Mouse (Mus musculus): ENCODE data around the gene Hoxc8. TPM values are rescaled to one million over a fixed set of nuclear protein-coding genes. Genes with fewer than 3 reads are reported as not detected.
A peak's percentile ranks its signal among the peaks of the same experiment; 100 is the strongest.

The Hoxc8 gene
- polyA plus RNA-seq, 1 experiment from 2014 or later, result not detected

- H3K36me3 ChIP-seq (ENCODE audit: control insufficient read depth, insufficient read depth, low read length), result no peaks in the 10 kb centered on the region
- under 1% methylated on average over 13 of the region's 13 CpGs for WGBS
- H3K9me3 ChIP-seq (replicated peaks; ENCODE audit: control insufficient read depth, low read length), result no peaks in the 10 kb centered on the region
- no peak for DNase-seq (ENCODE audit: low spot score)
- 0 out of 2 replicates have a peak, but pooled peaks cover 3% of the 10 kb centered on the region for H3K4me1 ChIP-seq (ENCODE audit: control insufficient read depth, insufficient read depth, low read length)
- no peak overlapping the region for H3K4me2 ChIP-seq (ENCODE audit: low read length)
- no peak overlapping the region for H3K9ac ChIP-seq (ENCODE audit: low read length)
- no peak overlapping the region for H3K4me3 ChIP-seq (ENCODE audit: low read depth, low read length)
- ATAC-seq, result no peak
- H3K27ac ChIP-seq (ENCODE audit: low read depth, low read length), result no peak overlapping the region
- peaks cover 98% of the 10 kb centered on the region for H3K27me3 ChIP-seq (replicated peaks; ENCODE audit: control insufficient read depth, insufficient read depth, low read length)
Measured at GRCm38 (mm10) chr15:102978615-102979515, 11.5 kb upstream of the Hoxc8 start.

- Histone ChIP-seq H3K4me3 (ENCODE audit: low read depth, low read length) (no peak overlapping the region), H3K9ac (ENCODE audit: low read length) (no peak overlapping the region), H3K27me3 (replicated peaks; ENCODE audit: control insufficient read depth, insufficient read depth, low read length) (peaks cover 97% of the 10 kb centered on the region), H3K4me1 (ENCODE audit: control insufficient read depth, insufficient read depth, low read length) (0 out of 2 replicates have a peak, but pooled peaks cover 3% of the 10 kb centered on the region), H3K36me3 (ENCODE audit: control insufficient read depth, insufficient read depth, low read length) (no peaks in the 10 kb centered on the region), H3K4me2 (ENCODE audit: low read length) (no peak overlapping the region), H3K9me3 (replicated peaks; ENCODE audit: control insufficient read depth, low read length) (no peaks in the 10 kb centered on the region), H3K27ac (ENCODE audit: low read depth, low read length) (no peak overlapping the region)
- DNase-seq (ENCODE audit: low spot score) (no peak), ATAC-seq (no peak)
- WGBS, result 0% methylated on average over 1 of the region's 1 CpGs
Measured at GRCm38 (mm10) chr15:102979936-102980335, 10.5 kb upstream of the Hoxc8 start.

- WGBS, result 4% methylated on average over 11 of the region's 11 CpGs
- Histone ChIP-seq H3K27ac (ENCODE audit: low read depth, low read length) (no peak overlapping the region), H3K4me2 (ENCODE audit: low read length) (no peak overlapping the region), H3K4me1 (ENCODE audit: control insufficient read depth, insufficient read depth, low read length) (0 out of 2 replicates have a peak, but pooled peaks cover 3% of the 10 kb centered on the region), H3K4me3 (ENCODE audit: low read depth, low read length) (no peak overlapping the region), H3K36me3 (ENCODE audit: control insufficient read depth, insufficient read depth, low read length) (no peaks in the 10 kb centered on the region), H3K9me3 (replicated peaks; ENCODE audit: control insufficient read depth, low read length) (no peaks in the 10 kb centered on the region), H3K27me3 (replicated peaks; ENCODE audit: control insufficient read depth, insufficient read depth, low read length) (peaks cover 97% of the 10 kb centered on the region), H3K9ac (ENCODE audit: low read length) (no peak overlapping the region)
- DNase-seq (ENCODE audit: low spot score) (no peak), ATAC-seq (no peak)
Measured at GRCm38 (mm10) chr15:102980352-102980751, 10.1 kb upstream of the Hoxc8 start.

DNA sequence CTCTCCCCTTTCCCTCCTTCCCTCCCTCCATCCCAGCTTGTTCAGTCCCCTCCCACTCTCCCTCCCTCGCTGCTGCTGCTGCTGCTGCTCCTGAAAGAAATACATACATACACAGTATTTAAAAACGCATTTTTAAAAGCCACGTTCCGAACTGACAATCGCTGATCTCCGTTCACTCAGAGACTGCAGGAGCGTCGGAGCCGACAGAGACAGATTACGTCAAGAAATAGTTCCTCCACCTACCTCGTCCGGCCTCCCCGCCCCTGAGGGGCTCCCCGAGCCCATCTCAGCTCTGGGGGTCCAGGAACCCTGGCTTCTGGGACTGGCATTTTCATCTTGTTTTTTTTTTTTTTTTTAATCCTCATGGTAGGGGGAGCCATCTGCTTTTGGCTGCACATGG lies 9.5 kb upstream of the Hoxc8 start:
- Histone ChIP-seq H3K9ac (ENCODE audit: low read length) (no peak overlapping the region), H3K4me1 (ENCODE audit: control insufficient read depth, insufficient read depth, low read length) (0 out of 2 replicates have a peak, but pooled peaks cover 3% of the 10 kb centered on the region), H3K9me3 (replicated peaks; ENCODE audit: control insufficient read depth, low read length) (no peaks in the 10 kb centered on the region), H3K27me3 (replicated peaks; ENCODE audit: control insufficient read depth, insufficient read depth, low read length) (peaks cover 97% of the 10 kb centered on the region), H3K27ac (ENCODE audit: low read depth, low read length) (no peak overlapping the region), H3K4me2 (ENCODE audit: low read length) (peak overlapping the region; percentile 24), H3K36me3 (ENCODE audit: control insufficient read depth, insufficient read depth, low read length) (no peaks in the 10 kb centered on the region), H3K4me3 (ENCODE audit: low read depth, low read length) (0 out of 2 replicates have a peak overlapping the region, but pooled peaks have one; percentile 13)
- WGBS, result 0% methylated on average over 14 of the region's 14 CpGs
- DNase-seq (ENCODE audit: low spot score), result no peak
- no peak for ATAC-seq

DNA sequence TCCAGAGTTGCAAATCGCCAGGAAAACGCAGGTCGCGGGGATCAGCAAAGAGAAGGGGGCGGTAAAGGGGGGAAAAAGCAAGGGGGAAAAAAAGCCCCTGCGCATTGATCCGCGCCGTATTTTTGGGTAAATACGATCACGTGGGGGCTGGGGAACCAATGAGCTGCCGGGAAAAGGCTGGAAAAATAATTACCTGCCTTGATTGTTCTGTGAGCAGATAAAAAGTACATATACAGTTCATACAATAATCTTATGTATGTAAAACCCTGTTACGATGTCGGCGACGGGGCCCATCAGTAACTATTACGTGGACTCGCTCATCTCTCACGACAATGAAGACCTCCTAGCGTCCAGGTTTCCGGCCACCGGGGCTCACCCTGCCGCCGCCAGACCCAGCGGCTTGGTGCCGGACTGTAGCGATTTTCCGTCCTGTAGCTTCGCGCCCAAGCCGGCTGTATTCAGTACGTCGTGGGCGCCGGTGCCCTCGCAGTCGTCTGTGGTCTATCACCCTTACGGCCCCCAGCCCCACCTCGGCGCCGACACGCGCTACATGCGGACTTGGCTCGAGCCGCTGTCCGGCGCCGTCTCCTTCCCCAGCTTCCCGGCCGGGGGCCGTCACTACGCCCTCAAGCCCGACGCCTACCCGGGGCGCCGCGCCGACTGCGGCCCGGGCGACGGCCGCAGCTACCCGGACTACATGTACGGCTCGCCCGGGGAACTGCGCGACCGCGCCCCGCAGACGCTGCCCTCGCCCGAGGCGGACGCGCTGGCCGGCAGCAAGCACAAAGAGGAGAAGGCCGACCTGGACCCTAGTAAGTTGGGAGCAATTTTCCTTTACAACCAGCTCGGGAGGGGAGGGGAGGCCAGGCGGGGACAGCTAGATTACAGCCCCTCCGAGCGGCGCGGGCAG lies 8.8 kb upstream of the Hoxc8 start:
- DNase-seq (ENCODE audit: low spot score) (no peak), ATAC-seq (peak; percentile 15; the same call in 1 of the 2 replicates)
- Histone ChIP-seq H3K27ac (ENCODE audit: low read depth, low read length) (no peak overlapping the region), H3K4me1 (ENCODE audit: control insufficient read depth, insufficient read depth, low read length) (0 out of 2 replicates have a peak, but pooled peaks cover 3% of the 10 kb centered on the region), H3K4me2 (ENCODE audit: low read length) (peak overlapping the region; percentile 24), H3K9me3 (replicated peaks; ENCODE audit: control insufficient read depth, low read length) (no peaks in the 10 kb centered on the region), H3K36me3 (ENCODE audit: control insufficient read depth, insufficient read depth, low read length) (no peaks in the 10 kb centered on the region), H3K27me3 (replicated peaks; ENCODE audit: control insufficient read depth, insufficient read depth, low read length) (peaks cover 97% of the 10 kb centered on the region), H3K9ac (ENCODE audit: low read length) (no peak overlapping the region), H3K4me3 (ENCODE audit: low read depth, low read length) (peak overlapping the region; percentile 13; the same call in 1 of the 2 replicates)
- WGBS, result under 1% methylated on average over 87 of the region's 88 CpGs

DNA sequence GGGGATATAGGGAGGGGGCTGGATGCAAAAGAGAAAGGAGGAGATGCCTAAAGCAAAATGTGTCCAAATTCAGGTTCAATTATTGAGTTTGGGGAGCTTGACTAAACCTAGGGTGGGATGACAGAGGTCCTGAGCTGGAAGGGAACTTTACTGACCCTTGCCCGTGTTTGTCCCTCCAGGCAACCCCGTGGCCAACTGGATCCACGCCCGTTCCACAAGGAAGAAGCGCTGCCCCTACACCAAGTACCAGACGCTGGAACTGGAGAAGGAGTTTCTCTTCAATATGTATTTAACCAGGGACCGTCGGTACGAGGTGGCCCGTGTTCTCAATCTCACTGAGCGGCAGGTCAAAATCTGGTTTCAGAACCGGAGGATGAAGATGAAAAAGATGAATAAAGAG lies 6.7 kb upstream of the Hoxc8 start:
- Histone ChIP-seq H3K27me3 (replicated peaks; ENCODE audit: control insufficient read depth, insufficient read depth, low read length) (peaks cover 98% of the 10 kb centered on the region), H3K9me3 (replicated peaks; ENCODE audit: control insufficient read depth, low read length) (no peaks in the 10 kb centered on the region), H3K4me1 (ENCODE audit: control insufficient read depth, insufficient read depth, low read length) (0 out of 2 replicates have a peak, but pooled peaks cover 3% of the 10 kb centered on the region), H3K36me3 (ENCODE audit: control insufficient read depth, insufficient read depth, low read length) (no peaks in the 10 kb centered on the region), H3K27ac (ENCODE audit: low read depth, low read length) (no peak overlapping the region), H3K4me3 (ENCODE audit: low read depth, low read length) (no peak overlapping the region), H3K4me2 (ENCODE audit: low read length) (no peak overlapping the region), H3K9ac (ENCODE audit: low read length) (no peak overlapping the region)
- ATAC-seq (no peak), DNase-seq (ENCODE audit: low spot score) (no peak)
- WGBS, result 1% methylated on average over 12 of the region's 12 CpGs

DNA sequence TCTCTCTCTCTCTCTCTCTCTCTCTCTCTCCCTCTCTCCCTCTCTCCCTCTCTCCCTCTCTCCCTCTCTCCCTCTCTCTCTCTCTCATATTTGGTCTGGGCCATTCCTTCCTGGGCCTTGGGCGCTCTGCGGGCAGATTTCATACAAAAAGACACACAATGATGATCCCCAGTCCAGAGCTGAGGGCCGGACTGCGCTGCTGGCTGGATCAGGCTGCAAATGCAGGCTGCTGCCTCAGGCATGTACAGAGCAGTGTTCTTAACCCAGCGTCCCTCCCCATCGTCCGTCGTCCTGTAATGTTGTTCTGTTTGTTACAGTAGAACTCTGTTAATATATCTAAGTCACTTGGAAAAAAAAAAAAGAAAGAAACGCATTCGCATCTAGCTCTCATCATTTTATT lies 5.9 kb upstream of the Hoxc8 start:
- Histone ChIP-seq H3K9ac (ENCODE audit: low read length) (no peak overlapping the region), H3K27ac (ENCODE audit: low read depth, low read length) (no peak overlapping the region), H3K4me3 (ENCODE audit: low read depth, low read length) (no peak overlapping the region), H3K9me3 (replicated peaks; ENCODE audit: control insufficient read depth, low read length) (no peaks in the 10 kb centered on the region), H3K27me3 (replicated peaks; ENCODE audit: control insufficient read depth, insufficient read depth, low read length) (peaks cover 98% of the 10 kb centered on the region), H3K4me2 (ENCODE audit: low read length) (no peak overlapping the region), H3K4me1 (ENCODE audit: control insufficient read depth, insufficient read depth, low read length) (0 out of 2 replicates have a peak, but pooled peaks cover 3% of the 10 kb centered on the region), H3K36me3 (ENCODE audit: control insufficient read depth, insufficient read depth, low read length) (no peaks in the 10 kb centered on the region)
- DNase-seq (ENCODE audit: low spot score), result no peak
- no peak for ATAC-seq
- 1% methylated on average over 10 of the region's 10 CpGs for WGBS

GRCm38 (mm10) chr15:102984925-102985324 lies 5.5 kb upstream of the Hoxc8 start:
- no peak overlapping the region for H3K4me3 ChIP-seq (ENCODE audit: low read depth, low read length)
- 0 out of 2 replicates have a peak, but pooled peaks cover 3% of the 10 kb centered on the region for H3K4me1 ChIP-seq (ENCODE audit: control insufficient read depth, insufficient read depth, low read length)
- no peak for DNase-seq (ENCODE audit: low spot score)
- H3K4me2 ChIP-seq (ENCODE audit: low read length), result no peak overlapping the region
- no peak overlapping the region for H3K27ac ChIP-seq (ENCODE audit: low read depth, low read length)
- 6% methylated on average over 3 of the region's 3 CpGs for WGBS
- ATAC-seq, result no peak
- H3K9ac ChIP-seq (ENCODE audit: low read length), result no peak overlapping the region
- no peaks in the 10 kb centered on the region for H3K36me3 ChIP-seq (ENCODE audit: control insufficient read depth, insufficient read depth, low read length)
- H3K9me3 ChIP-seq (replicated peaks; ENCODE audit: control insufficient read depth, low read length), result no peaks in the 10 kb centered on the region
- H3K27me3 ChIP-seq (replicated peaks; ENCODE audit: control insufficient read depth, insufficient read depth, low read length), result peaks cover 98% of the 10 kb centered on the region
